Comparison of ENCODE assay signal across 37 mouse cellular contexts in the genomic region with DNA sequence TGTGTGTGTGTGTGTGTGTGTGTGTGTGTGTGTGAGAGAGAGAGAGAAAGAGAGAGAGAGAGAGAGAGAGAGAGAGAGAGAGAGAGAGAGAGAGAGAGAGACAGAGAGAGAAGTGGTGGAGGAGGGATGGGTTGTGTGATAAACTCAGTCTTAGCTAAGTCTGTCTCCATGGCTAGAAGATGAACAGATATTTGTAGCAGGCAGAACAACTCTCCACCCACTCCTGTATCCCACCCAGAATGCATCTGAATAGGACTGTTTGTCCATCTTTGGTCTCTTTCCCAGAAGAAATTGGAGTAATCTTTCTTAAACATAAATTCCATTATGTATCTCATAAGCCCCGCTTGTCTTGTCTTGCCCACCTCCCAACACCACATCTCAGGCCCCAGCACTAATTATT. TPM values are rescaled to one million over a fixed set of nuclear protein-coding genes. Genes with fewer than 3 reads are reported as not detected.
"Had no signal": no experiment of that assay in that cellular context is flagged by ENCODE, and none has a peak within 500 bp of the region (broad histone marks: within the 10 kb centered on the region; RNA-seq: fewer than 3 reads in every experiment).

No protein-coding gene starts in this region.

- H3K4me1 ChIP-seq: heart, embryonic 10.5 days; heart, embryonic 12.5 days; heart, embryonic 13.5 days; heart, embryonic 15.5 days; hindbrain, embryonic 10.5 days; hindbrain, embryonic 13.5 days; hindbrain, embryonic 15.5 days; intestine, embryonic 15.5 days; kidney, embryonic 15.5 days had no signal

- H3K4me3 ChIP-seq: heart, embryonic 10.5 days; heart, embryonic 12.5 days; heart, embryonic 13.5 days; heart, embryonic 15.5 days; hindbrain, embryonic 10.5 days; hindbrain, embryonic 12.5 days; hindbrain, embryonic 13.5 days; hindbrain, embryonic 15.5 days; intestine, embryonic 15.5 days; kidney, embryonic 15.5 days; left cerebral cortex, adult 2 months had no signal

- H3K27me3 ChIP-seq: heart, embryonic 12.5 days; heart, embryonic 13.5 days; heart, embryonic 15.5 days; hindbrain, embryonic 12.5 days; hindbrain, embryonic 13.5 days; hindbrain, embryonic 15.5 days; intestine, embryonic 15.5 days; kidney, embryonic 15.5 days had no signal

- H3K4me2 ChIP-seq: heart, embryonic 11.5 days; heart, embryonic 12.5 days; heart, embryonic 13.5 days; heart, embryonic 15.5 days; hindbrain, embryonic 12.5 days; hindbrain, embryonic 13.5 days; hindbrain, embryonic 14.5 days; hindbrain, embryonic 15.5 days; intestine, embryonic 15.5 days; kidney, embryonic 15.5 days had no signal

- H3K9me3 ChIP-seq: heart, embryonic 10.5 days; heart, embryonic 12.5 days; heart, embryonic 13.5 days; heart, embryonic 15.5 days; hindbrain, embryonic 10.5 days; hindbrain, embryonic 12.5 days; hindbrain, embryonic 13.5 days; hindbrain, embryonic 15.5 days; intestine, embryonic 15.5 days; kidney, embryonic 15.5 days had no signal

- H3K36me3 ChIP-seq: heart, embryonic 10.5 days; heart, embryonic 12.5 days; heart, embryonic 13.5 days; heart, embryonic 15.5 days; hindbrain, embryonic 10.5 days; hindbrain, embryonic 12.5 days; hindbrain, embryonic 13.5 days; hindbrain, embryonic 15.5 days; intestine, embryonic 15.5 days; kidney, embryonic 15.5 days had no signal

- ATAC-seq: hindbrain, embryonic 16.5 days; hindbrain, postnatal 0 days; inflammation-experienced regulatory T-cells, adult 6 months; intestine, embryonic 15.5 days; intestine, embryonic 16.5 days; intestine, postnatal 0 days had no signal

- DNase-seq: heart, postnatal 10 days; heart, postnatal 14 days; heart, postnatal 36 days; heart, postnatal 4 days; kidney, adult 11 months; kidney, adult 18-20 months; kidney, adult 2 months; kidney, adult 8-10 months; kidney, adult 9 months; kidney, postnatal 10 days; kidney, postnatal 14 days; kidney, postnatal 25 days; kidney, postnatal 36 days; kidney, postnatal 4 days; layer of hippocampus, adult 9-11 months; layer of hippocampus, postnatal 36 days had no signal

- H3K9ac ChIP-seq: heart, embryonic 12.5 days; heart, embryonic 13.5 days; heart, embryonic 15.5 days; hindbrain, embryonic 12.5 days; hindbrain, embryonic 13.5 days; hindbrain, embryonic 14.5 days; hindbrain, embryonic 15.5 days; intestine, embryonic 15.5 days; kidney, embryonic 15.5 days had no signal

- H3K27ac ChIP-seq: heart, embryonic 10.5 days; heart, embryonic 13.5 days; heart, embryonic 15.5 days; hindbrain, embryonic 10.5 days; hindbrain, embryonic 12.5 days; hindbrain, embryonic 13.5 days; hindbrain, embryonic 14.5 days; hindbrain, embryonic 15.5 days; hindbrain, postnatal 0 days; intestine, embryonic 15.5 days; kidney, embryonic 15.5 days; kidney, postnatal 0 days; left cerebral cortex, adult 2 months had no signal

RNA-seq across cellular contexts. Expression of a gene that starts 20.8 kb away (rescaled TPM):
- total RNA-seq: hematopoietic stem cell, adult 5-6 weeks had no signal
- polyA plus RNA-seq: inflammation-experienced regulatory T-cells, adult 6 months; kidney, adult 2 months; kidney, embryonic 16.5 days; kidney, postnatal 0 days had no signal
